Mouse (Mus musculus): ENCODE measurements around the gene Ints4. TPM values are rescaled to one million over a fixed set of nuclear protein-coding genes. Genes with fewer than 3 reads are reported as not detected.

Ints4 gene
- total RNA-seq, 2 experiments from 2014 or later, result 64.5 to 68.4 TPM

GRCm38 (mm10) chr7:97535531-97535930, 54.8 kb downstream of the Ints4 start:
- DNase-seq (ENCODE audit: low spot score in 2 of 2), result no peak

DNA sequence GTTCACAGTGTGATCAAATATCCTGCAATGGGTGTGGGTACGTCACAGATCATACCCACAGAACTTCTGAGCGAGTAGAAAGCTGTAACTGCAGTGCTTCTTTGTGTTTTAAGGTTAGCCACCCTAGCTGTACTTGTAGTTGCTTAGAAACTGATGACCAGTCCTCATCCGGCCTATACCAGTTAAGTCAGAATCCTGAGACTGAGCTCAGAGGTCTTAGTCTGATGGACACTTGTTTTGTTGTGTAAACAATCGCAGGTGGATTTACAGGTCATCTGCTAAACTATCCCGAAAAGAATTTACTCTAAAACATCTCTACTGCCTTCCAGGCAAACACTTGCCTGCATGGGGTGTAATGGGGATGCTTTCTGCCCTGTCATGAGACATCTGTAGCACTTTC, 55.8 kb downstream of the Ints4 start:
- DNase-seq (ENCODE audit: low spot score in 2 of 2), result no peak

DNA sequence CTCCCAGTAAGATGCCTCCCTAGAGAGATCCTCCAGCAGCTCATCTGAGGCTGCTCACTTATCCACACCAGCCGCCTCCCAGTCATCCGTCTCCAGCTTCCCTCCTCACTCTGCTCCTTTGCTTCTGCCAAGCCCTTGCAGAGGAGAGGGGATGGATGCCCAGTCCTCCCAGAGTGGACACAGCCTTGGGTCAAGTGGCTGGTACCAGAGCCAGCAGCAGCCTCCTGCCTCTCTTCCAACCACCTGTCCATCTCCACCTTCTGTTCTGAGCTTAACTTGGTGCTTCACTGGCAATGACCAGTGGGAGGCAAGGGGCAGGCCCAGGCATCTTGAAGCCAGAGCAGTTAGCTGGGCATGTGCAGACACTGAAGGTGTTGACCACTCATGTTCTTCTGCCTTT, 65.7 kb downstream of the Ints4 start:
- DNase-seq (ENCODE audit: low spot score in 2 of 2), result no peak

- no peak for DNase-seq (ENCODE audit: low spot score in 2 of 2)
Measured at GRCm38 (mm10) chr7:97549301-97549700, 68.5 kb downstream of the Ints4 start.

GRCm38 (mm10) chr7:97550673-97551072, 69.9 kb downstream of the Ints4 start:
- DNase-seq (ENCODE audit: low spot score in 2 of 2), result no peak

- DNase-seq (ENCODE audit: low spot score in 2 of 2), result no peak
Measured at GRCm38 (mm10) chr7:97563576-97563975, 82.8 kb downstream of the Ints4 start.

GRCm38 (mm10) chr7:97569372-97569771, 88.6 kb downstream of the Ints4 start:
- DNase-seq (ENCODE audit: low spot score in 2 of 2), result no peak

DNA sequence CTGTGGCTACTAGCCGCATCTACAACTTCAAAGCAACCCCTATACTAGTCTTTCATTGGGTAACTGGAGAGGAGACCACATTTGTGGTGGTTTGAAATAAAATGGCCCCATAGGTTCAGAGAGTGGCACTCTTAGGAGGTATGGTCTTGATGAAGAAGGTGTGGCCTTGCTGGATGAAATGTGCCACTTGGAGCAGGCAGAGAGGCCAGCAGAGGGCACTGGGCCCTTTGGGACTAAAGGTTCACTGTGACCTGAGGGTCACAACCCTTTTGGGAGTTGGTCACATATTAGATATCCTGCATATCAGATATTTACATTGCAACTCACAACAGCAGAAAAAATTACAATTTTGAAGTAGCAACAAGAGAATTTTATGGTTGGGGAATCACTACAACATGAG, 89.6 kb downstream of the Ints4 start:
- no peak for DNase-seq (ENCODE audit: low spot score in 2 of 2)

GRCm38 (mm10) chr7:97578361-97579066, 97.8 kb downstream of the Ints4 start:
- no peak for DNase-seq (ENCODE audit: low spot score in 2 of 2)

GRCm38 (mm10) chr7:97579067-97579975, 98.6 kb downstream of the Ints4 start, which contains the start of the genes Aamdc and Rsf1:
Gene Aamdc (minus strand): TSS chr7:97579497.
Gene Rsf1 (plus strand): TSS chr7:97579889.
- peak; percentile 80 to 90 for DNase-seq (ENCODE audit: low spot score in 2 of 2)

DNA sequence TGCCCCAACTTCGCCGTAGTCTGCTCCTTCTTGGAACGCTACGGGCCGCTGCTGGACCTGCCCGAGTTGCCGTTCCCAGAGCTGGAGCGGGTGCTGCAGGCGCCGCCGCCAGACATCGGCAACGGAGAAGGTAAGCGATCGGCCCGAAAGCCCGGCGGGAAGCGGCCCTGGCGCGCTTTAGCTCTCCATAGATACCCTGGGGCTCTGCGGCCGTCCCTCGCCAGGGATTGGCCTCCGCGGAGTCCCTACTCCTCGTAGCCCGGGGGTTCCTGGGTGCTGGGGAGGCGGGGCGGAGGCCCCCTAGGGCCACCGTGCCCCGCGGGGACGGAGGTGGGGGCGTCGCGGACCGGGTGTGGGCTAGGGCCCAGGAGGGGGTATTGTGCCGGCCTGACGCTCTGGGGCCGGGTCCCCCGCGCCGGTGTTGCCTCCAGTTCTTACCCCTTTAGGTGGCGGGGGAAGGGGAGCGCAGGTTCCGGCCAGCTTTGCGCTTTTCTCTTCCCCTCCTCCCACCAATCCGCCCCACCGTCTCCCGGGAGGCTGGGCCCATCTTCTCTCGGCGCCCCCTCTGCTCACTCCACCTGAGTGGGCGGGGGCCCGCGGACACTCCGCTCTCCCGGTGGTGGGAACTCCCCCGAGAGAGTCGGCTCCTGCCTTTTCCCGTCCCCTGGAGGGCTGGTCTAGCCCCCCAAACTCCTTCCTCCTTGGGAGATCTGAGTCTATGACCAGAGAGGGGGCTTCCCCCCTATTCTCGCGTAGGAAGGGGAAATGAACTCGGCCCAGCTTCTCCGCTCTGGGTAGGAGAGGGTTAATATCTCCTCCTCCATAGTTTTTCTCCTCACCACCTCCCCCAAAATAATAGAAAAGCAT, 99.5 kb downstream of the Ints4 start:
- peak; percentile 19 for DNase-seq (ENCODE audit: low spot score in 2 of 2)

DNA sequence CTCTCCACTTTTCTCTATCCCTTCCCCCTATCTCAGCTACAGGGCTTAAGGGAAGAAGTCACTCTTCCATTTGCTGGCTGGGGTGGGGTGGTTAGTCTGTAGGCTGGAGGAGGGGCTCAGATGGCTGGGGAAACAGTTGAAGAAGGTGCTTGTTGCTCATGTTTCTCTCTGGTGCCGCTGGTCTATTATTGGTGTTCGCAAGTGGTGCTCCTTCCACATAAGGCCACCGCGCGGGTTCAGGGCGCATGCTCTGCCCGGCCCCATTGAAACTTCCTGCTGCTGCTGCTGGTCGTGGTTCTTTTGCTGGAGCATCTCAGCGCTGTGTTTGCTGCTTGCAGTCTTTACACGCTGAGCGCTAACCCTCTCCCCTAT, 100.1 kb downstream of the Ints4 start:
- DNase-seq (ENCODE audit: low spot score in 2 of 2), result peak; percentile 48 to 68

GRCm38 (mm10) chr7:97588506-97588905, 107.8 kb downstream of the Ints4 start:
- DNase-seq (ENCODE audit: low spot score in 2 of 2), result no peak

- no peak for DNase-seq (ENCODE audit: low spot score in 2 of 2)
Measured at GRCm38 (mm10) chr7:97590488-97590887, 109.7 kb downstream of the Ints4 start.

Other genes starting within 250 kb of the Ints4 start
- 1 to 10 TPM; 8.5 to 8.6 TPM for gene Usp35, start 148.9 kb upstream of the Ints4 start, total RNA-seq (2021)
- gene Kctd21, start 148.6 kb upstream of the Ints4 start, total RNA-seq (2021), result 1 to 10 TPM; 2.2 to 3.3 TPM
- 10 to 100 TPM; 19.3 to 20.3 TPM for gene Alg8, start 109.3 kb upstream of the Ints4 start, total RNA-seq (2021)
- 100 to 1,000 TPM; 314 to 350 TPM for gene Ndufc2, start 81.0 kb upstream of the Ints4 start, total RNA-seq (2021)
- gene Thrsp, start 63.2 kb upstream of the Ints4 start, total RNA-seq (2021), result 10 to 100 TPM; 36.9 to 51.7 TPM
- 1 to 10 TPM; 3.6 to 4.5 TPM for gene Kctd14, start 29.6 kb upstream of the Ints4 start, total RNA-seq (2021)
- gene Aamdc, start 98.5 kb downstream of the Ints4 start, total RNA-seq (2021), result 10 to 100 TPM; 29.9 to 33.4 TPM
- gene Rsf1, start 98.9 kb downstream of the Ints4 start, total RNA-seq (2021), result 10 to 100 TPM; 35.4 to 40.4 TPM
- gene Clns1a, start 215.7 kb downstream of the Ints4 start, total RNA-seq (2021), result 10 to 100 TPM; 67.6 to 68.5 TPM